Mouse (Mus musculus): Measurements from ENCODE around the gene Rabepk.
"Not testable (repeated sequence)": the region's sequence is repeated elsewhere in the genome, so short reads cannot be mapped to it uniquely, and the experiment has no call there.

Gene Rabepk

DNA sequence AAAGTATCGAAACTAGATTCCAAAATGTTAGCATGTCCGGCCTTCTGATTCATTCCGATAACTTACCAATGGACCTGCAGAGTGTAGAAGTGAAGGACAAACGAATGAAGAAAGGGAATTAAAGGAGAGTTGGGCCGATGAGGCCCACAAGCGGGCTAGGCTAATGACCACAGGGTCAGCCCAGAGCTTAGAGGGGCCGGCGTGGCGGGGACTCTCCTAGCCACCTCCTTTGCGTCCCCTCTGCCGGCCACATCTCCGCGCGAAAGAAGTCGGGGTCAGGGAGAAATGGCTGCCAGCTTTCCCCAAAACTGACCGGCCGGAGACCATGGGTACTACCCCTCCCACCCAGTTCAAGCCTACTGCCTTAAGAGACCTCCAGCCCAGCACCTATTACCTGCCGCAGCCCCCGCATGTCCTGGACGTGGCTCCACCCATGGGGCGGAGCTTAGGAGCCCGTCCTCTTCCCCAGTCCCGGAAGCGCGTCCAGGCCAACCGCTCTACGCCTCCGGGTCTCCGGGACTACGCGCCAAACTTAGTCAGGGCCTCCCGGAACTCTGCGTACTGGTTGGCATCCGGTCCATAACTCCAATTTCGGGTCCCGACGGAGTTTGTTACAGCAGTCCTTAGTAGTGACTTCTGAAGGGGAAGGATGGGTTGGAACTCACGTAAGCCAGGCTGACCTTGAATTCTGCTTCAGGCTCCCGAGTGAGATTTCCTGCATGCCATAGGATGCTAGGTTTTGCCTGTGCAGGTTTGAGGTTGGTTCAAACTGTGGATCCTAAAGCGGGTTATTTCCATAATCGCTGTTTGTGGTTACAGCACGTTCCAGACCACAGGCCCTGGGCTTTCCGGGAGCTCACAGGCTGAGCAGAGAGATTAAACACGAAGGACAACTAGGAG is at the start of gene Rabepk:
Gene Rabepk (minus strand): TSS at position 556 of the 900 bp plus-strand sequence.
- peak; percentile 76 for DNase-seq (ENCODE audit: low read depth, low spot score)

DNA sequence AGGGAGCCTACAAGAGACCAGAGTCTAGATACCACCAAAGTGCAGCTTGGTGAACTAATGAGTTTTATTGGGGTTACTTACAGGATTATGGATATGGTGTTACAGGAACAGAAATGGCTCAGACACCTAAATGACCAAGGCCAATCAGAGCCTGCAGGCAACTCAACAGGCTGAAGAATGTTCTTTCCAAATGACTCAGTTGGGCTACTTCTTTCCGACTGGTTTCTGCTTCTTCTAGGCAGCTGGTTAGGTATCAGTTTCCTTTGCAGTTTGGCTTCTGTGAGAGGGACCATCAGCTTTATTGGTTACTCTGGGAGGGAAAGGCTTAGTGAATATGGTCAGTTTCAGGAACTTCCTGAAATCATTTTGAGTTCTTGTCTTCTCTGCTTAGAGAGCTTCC is 48.0 kb upstream of the Rabepk start:
- DNase-seq (ENCODE audit: low read depth, low spot score) = no peak

DNA sequence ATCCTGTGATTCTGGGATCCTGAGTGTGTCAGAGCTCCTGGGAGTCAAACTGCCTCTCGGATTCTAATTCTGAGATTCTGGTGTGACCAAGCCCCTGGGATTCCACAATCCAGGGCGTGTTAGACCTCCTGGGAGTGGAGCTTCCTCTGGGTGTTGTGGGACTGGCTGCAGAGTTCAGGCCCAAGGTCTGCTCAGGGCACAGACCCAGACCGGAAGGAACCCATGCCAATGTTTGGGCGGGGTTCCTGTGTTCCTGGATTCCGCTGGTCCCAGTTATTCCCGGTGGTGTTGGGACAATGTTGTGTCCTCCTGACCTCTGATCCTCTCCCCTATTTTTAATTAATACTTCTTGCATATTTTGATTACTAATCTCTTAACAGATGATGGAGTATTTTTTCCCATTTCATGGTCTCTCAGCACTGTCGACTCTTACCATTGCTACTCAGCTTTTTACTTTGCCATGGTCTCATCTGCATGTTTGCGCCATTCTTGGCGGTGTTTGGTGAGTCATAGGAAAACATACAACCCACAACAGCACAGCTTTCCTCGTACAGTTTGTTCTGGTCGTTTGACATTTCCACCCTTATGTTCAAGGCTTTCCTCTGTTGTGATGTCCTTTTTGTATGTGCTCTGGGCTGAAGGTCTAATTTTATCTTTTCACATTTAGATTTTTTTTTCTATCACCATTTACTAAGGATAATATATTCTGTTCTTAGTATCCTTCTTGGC is 43.7 kb upstream of the Rabepk start:
- DNase-seq (ENCODE audit: low read depth, low spot score) = no peak

DNA sequence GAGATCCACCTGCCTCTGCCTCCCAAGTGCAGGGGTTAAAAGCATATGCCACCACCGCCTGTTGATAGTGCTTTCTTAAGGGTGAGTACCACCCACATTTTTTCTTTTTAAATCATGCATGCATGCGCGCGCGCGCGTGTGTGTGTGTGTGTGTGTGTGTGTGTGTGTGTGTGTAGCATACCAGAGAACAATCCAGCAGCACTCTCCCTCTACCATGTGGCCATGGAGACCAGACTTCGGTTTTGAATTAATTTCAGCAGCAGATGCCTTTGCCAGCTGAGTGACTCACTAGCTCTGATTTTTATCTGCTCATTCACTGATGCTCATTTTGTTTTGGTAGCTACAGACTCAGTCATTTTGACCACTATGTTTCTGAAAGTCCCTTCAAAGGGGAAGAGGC is 42.0 kb upstream of the Rabepk start:
- DNase-seq (ENCODE audit: low read depth, low spot score) = no peak

DNA sequence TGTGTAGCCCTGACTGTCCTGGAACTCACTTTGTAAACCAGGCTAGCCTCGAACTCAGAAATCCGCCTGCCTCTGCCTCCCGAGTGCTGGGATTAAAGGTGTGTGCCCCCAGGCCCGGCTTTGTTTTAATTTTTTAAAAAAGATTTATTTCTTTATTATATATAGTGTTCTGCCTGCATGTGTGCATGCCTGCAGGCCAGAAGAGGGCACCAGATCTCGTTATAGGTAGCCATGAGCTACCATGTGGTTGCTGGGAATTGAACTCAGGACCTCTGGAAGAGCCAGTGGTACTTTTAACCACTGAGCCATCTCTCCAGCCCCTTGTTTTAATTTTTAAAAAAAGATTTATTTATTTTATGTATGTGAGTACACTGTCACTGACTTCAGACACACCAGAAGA is 40.4 kb upstream of the Rabepk start:
- DNase-seq (ENCODE audit: low read depth, low spot score) = not testable (repeated sequence)

DNA sequence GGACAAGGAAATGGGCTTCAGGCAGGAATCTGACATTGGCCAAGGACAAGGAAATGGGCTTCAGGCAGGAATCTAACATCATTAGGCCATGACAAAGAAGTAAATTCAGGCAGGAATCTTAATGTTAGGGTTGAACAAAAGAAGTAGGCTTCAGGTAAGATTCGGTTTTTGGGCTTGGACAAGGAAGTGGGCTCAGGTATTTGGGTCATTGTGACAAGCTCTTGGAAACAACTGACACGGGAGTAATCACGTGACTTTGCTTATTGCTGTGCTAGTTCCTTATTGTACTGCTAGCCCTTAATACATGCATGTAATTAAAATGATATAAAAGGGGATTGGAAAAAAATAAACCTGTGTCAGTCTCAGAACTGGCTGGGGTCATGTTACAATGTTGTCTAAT is 36.0 kb upstream of the Rabepk start:
- DNase-seq (ENCODE audit: low read depth, low spot score) = no peak

DNA sequence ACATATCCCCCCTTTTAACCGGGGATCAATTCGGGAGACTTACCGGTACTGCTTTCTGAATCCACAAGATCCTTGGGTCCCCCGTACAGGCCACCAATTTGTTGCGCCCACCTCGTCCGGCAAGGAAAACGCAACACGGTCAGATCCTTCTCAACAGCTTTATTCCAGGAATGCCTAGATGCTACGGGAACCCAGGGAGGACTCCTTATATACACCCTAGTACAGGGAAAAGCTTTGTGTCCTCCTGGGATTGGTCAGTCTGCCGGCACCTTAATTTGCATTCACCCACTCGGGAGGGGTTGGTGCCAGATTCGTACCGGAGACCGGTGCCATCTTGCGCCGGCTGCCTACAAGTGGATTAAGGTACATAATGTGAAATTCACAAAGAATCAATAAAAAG is 33.9 kb upstream of the Rabepk start:
- no peak for DNase-seq (ENCODE audit: low read depth, low spot score)

DNA sequence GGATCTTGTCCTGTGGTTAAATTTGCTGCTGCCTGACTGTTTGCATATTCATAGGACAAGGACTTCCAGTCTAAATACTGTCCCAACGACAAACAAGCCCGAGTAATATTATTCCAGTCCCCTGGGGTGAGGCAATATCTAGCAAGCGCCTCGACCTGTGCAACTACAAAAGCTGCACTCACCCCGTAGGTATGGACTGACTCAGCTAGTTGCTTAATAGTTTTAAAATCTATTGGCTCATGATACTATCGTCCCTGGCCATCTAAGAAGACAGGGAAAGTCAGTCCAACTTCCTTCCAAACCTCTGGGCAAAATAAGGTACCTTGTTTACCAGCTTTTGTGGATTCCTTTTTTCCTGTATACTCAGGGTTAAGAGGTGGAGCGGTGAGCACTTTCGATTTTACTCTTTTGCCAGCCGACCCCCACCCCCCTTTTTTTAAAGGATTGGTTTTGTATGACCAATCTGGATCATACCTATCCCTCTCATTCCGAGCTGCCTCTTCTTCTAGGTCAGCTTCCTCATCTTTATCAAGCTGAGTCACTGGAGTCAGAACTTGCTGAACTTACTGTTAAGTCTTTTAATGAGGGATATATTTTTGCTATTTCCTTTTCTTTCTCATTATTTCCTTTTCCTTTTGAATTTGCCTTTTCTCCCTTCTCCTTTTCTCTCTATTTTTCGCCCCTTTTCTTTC is 33.2 kb upstream of the Rabepk start, which contains the start of gene Gm34653:
Gene Gm34653 (plus strand): TSS at position 242 of the 692 bp plus-strand sequence.
- not testable (repeated sequence) for DNase-seq (ENCODE audit: low read depth, low spot score)

DNA sequence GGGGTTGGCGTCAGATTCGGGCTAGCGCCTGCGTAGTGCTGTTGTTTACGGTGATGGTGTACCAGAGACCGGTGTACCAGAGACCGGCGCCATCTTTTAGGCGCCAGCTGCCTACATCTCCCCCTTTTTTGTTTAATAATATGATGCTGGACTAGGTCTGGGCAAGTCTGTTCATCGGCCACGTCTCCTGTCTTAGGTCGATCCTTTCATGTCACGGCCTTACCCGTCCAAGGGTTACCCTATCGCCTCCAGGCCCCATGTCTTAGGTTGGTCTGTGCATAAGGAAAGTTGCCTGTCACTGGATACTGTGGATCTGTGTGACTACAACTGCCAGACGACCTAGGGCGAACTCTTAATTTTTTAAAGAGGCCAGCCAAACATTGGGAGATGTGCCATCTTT is 30.4 kb upstream of the Rabepk start:
- not testable (repeated sequence) for DNase-seq (ENCODE audit: low read depth, low spot score)

DNA sequence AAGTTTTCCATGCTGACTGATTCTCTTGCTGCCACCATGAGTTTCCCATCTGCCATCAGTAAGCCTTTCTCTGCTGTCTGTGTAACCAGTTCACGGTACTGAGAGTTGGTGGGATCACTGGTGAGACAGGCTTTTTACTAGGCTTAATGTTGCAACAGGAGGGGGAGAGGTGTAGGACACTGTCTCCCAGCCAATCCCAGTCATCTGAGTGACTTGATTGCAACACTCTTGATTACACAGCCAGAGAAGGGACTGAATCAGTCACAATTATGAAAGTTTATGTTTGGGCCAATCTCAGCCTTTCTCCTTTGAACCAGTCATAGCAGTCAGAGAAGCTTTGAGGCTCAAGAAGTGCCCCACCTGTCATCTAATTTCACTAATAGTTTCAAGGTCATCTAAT is 28.3 kb upstream of the Rabepk start:
- DNase-seq (ENCODE audit: low read depth, low spot score) = no peak

DNA sequence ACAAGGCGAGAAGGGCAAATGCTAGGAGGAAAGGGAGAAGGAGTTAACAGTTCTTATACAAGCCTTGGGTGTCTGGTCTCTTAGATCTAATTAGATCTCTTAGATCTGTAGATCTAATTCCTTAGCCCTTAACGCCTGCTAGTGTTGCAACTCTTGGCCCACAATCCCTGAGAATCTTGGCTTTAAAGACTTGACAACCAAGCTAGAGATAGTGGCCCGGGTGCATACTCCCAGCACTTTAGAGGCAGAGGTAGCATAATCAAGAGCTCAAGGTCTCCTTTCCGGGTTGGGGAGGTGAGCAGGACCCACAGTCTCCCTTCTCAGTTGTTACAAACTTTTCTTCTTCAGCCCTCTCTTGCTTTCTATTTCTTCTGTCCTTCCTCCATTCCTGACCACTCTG is 27.9 kb upstream of the Rabepk start:
- DNase-seq (ENCODE audit: low read depth, low spot score) = no peak

DNA sequence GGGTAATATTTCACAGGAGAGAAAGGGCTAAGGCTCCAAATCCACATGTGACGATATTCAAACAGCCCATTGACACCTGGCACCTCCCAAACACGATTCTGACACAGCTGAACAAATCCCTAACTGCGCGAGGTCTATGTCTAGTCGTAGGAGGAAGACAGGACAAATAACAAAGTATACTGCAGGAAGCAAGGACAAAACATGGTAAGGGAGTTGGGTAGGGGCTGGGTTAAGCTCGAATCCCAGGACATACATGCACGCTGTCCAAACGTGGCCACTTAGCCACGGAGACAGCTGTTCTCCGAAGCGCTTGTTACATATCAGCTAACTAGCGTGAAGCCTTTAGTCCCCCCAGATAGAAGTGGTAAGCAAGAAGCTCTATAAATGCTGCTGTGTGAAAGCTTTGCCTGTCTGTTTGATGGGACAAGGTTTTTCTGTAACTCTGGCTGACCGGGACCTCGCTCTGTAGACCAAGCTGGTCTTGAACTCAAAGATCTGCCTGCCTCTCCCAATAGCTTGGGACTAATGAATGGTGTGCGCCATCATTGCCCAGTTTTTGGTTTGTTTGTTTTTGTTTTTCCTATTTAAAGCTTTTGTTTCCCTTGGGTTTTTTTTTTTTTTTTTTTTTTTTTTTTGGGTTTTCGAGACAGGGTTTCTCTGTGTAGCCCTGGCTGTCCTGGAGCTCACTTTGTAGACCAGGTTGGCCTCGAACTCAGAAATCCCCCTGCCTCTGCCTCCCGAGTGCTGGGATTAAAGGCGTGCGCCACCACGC is 26.9 kb upstream of the Rabepk start:
- no peak for DNase-seq (ENCODE audit: low read depth, low spot score)

DNA sequence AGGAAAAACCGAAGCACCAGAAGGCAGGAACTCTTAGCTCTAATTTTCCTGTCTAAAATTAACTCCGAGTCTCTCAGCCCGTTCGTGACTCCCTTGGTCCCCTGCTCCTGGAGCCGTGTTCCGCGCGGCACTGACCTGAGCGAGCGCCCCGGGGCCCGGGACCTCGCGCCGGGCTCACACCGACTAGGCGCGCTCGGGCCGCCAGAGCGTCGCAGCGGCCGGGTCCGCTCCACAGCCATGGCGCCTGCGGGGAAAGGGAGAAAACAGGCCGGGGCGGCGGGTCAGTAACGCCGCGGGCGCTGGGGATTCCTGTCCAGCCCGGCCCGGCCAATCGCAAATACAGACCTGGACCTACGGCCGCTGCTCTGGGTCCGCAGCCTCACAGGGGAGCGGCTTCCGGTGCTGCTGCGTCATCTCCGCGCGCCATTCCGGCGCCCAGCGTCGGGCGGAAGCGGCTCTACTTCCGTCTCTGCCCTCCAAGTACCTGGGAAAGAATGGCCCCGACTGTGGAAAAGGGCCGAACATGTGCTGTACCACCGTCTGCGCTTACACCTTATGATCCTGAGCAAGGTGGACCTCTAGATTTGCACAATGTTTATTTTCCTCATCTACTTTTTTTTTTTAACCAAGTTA is 26.2 kb upstream of the Rabepk start, which contains the start of gene Fbxw2:
Gene Fbxw2 (minus strand): TSS at position 485 of the 633 bp plus-strand sequence.
- DNase-seq (ENCODE audit: low read depth, low spot score) = peak; percentile 77

DNA sequence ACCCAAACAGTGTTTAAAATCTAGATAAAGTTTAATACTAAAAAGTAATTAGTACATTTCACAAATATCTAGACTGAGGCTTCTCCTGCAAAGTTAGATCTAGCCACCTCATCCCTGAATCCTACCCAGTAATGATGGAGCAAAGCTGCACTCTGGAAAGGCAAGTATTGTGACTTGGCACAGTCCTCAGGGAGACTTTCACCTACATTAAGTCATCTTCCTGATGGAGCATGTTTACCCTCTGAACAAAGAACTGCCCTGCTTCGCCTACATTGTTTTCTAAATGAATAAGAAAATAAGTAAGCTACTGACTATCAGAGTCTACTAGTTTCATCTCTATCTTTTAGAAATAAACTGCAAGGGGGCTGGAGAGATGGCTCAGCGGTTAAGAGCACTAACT is 18.8 kb upstream of the Rabepk start:
- DNase-seq (ENCODE audit: low read depth, low spot score) = no peak

DNA sequence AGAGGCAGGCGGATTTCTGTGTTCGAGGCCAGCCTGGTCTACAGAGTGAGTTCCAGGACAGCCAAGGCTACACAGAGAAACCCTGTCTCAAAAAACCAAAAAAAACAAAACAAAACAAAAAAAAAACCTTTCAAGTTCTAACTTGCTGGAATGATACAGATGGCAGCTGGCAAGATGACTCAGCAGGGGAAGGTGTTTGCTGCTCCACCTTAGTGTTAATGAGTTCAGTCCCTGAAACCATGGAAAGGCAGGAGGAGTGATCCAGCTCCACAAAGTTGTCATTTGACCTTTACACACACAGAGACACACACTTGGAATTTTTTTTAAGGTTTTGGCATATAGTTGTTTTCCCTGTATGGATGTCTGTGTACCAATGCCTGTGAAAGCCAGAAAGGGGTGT is 16.2 kb upstream of the Rabepk start:
- DNase-seq (ENCODE audit: low read depth, low spot score) = not testable (repeated sequence)

DNA sequence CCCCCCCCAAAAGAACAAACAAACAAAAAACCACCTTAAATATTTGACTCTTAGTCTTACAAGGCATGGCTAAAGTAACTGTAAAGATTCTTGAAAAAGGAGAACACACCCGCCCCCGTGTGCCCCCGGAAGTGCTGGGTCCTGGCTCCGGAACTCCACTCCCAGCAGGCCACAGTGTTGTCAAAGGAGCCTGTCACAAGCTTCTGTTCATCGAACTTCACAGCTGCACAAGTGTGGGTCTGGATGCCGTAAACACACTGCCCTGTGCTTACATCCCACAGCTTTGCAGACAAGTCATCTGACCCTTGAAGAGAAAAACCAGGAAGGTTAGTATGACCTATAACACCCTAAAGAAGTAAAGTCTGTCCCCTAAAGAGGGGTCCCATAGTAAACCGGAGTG is 13.0 kb upstream of the Rabepk start:
- no peak for DNase-seq (ENCODE audit: low read depth, low spot score)

DNA sequence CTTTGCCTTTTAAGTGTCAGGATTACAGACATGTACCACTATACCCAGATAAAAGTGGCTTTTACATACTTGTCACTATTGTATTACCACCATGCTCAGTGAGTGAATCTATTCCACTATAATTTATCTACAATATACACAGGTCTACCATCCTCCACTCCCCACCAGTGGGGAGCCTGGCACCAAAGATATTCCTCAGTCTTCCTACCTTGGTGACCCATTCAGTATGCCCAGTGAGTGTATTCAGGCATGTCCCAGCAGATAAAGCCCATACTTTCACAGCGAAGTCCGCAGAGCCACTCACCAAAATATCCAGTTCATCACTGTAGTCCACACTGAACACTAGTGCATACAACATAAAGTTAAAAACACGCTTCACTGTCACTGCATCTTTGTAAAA is 11.1 kb upstream of the Rabepk start:
- no peak for DNase-seq (ENCODE audit: low read depth, low spot score)

DNA sequence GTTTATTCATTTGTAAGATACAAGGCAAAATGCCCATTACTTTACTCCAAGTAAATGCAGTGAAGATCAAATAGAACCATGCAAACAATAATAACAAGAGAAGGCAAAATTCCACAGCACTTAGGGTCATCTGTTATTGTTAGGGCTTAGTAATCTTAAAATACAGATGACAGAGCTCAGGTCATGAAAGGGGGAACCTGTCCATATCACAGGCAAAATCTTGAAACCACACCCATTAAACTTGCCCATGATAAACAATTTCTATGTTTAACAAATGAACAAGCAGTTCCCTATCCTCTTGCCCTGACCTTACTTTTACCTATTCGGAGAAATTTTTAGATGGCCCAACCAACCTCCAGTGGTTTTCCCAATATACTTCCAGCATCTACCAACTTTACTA is 9.9 kb upstream of the Rabepk start:
- no peak for DNase-seq (ENCODE audit: low read depth, low spot score)

DNA sequence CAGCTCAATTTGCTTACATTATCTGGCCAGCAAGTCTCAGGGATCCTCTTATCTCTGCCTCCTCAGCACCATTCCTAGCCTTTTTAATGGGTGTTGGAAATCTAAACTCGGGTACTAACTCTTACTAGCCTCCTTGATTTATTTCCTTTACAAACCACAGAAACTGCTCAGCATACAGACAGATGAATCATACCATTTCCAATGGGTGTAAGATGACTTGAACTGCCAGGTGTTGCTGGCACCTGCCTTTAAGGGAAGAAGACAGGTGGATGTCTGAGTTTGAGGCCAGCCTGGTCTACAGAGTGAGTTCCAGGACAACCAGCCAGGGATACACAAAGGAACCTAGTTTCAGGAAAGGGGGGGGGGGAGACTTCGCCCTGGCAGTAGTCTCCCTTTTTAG is 8.3 kb upstream of the Rabepk start:
- no peak for DNase-seq (ENCODE audit: low read depth, low spot score)

DNA sequence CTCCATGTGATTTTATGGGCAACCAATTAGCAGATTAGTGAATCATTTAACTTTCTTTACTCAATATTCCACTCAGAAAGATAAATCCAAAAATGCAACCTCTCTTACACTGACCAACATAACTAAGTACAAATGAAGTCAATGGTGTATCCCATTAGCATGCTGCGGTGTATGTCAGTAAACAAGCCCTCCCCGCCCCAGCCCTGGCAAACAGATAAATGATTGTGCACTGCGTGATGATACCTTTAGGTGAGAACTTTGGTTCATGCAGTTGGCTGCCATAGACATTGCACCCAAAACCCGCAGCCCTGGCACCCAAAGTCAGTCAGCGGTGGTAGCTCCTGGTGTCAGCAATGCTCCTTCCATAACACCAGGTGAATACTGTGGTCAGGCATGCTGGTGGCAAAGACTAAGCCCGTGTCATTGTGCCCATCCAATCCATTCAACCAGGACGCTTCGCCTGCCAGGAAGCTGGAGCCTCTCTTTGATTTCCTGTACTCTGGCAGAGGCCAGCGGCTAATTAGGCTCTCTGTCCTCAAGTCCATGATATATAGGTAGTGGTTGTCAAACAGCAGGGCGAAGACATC is 5.7 kb upstream of the Rabepk start:
- no peak for DNase-seq (ENCODE audit: low read depth, low spot score)

DNA sequence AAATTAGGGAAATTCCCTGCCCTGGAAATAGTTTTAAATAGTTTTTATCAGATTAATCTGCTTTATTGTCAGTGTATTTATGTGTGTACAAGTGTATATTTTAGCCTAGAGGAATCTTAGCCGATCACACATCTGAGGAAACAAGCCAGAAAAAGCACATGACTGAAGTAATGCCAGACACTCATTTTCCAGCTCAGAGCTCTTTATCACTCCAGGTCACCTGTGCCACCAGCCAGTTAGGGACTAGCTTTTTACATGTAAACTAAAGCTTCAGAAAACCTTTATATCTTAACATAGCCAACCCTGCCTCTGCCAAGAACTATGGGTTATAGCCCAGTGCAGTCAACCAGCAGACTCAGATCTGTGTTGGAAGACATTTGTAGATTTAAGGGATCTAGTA is 5.1 kb upstream of the Rabepk start:
- DNase-seq (ENCODE audit: low read depth, low spot score) = no peak
